Mouse (Mus musculus) hematopoietic multipotent progenitor cell, adult 10-12 weeks (in vitro differentiated cells): ENCODE results near the gene Trim3. TPM values are rescaled to one million over a fixed set of nuclear protein-coding genes. Genes with fewer than 3 reads are reported as not detected.

Experiments used
- polyA plus RNA-seq: library from polyadenylated mRNA; stranded (reverse); fragments of >175 nt; gene quantifications from 2 replicates; pipeline ENCODE4 v1.2.3, GENCODE M21; 2012; ENCODE audit warnings: low replicate concordance

The Trim3 gene
- polyA plus RNA-seq, result 17.6 and 34.8 TPM in 2 replicates

GRCm38 (mm10) chr7:105633127-105633800 is at the start of gene Trim3:
Trim3 (minus strand) TSS chr7:105633571.

GRCm38 (mm10) chr7:105650639-105651435 is 17.5 kb upstream of the Trim3 start, which contains the start of gene Dnhd1:
Dnhd1 (plus strand) TSS chr7:105650827.

GRCm38 (mm10) chr7:105640233-105640893 is 7.0 kb upstream of the Trim3 start, which contains the start of the genes Arfip2 and Gm45799:
Arfip2 (minus strand) TSS chr7:105640416.
Gm45799 (plus strand) TSS chr7:105640552.

GRCm38 (mm10) chr7:105639756-105640155 is 6.4 kb upstream of the Trim3 start, which contains the start of gene Timm10b:
Timm10b (plus strand) TSS chr7:105640056.

GRCm38 (mm10) chr7:105581094-105581703 is 52.2 kb downstream of the Trim3 start, which contains the start of gene Apbb1:
Apbb1 (minus strand) TSS chr7:105581653.

Other genes starting within 250 kb of the Trim3 start
- 57.7 and 80.4 TPM in 2 replicates for gene Fam160a2, start 233.5 kb downstream of the Trim3 start, polyA plus RNA-seq
- gene Cnga4, start 229.0 kb downstream of the Trim3 start, polyA plus RNA-seq, result not detected in 2 replicates
- not detected in 2 replicates for gene Cckbr, start 207.8 kb downstream of the Trim3 start, polyA plus RNA-seq
- gene Cavin3, start 151.3 kb downstream of the Trim3 start, polyA plus RNA-seq, result 0.08 and 3.0 TPM in 2 replicates
- 27.1 and 27.5 TPM in 2 replicates for gene Smpd1, start 79.2 kb downstream of the Trim3 start, polyA plus RNA-seq
- 3.8 and 5.9 TPM in 2 replicates for gene Apbb1, start 51.9 kb downstream of the Trim3 start, polyA plus RNA-seq
- gene Hpx, start 33.4 kb downstream of the Trim3 start, polyA plus RNA-seq, result not detected in 2 replicates
- 181 and 245 TPM in 2 replicates for gene Timm10b, start 6.5 kb upstream of the Trim3 start, polyA plus RNA-seq
- gene Arfip2, start 6.8 kb upstream of the Trim3 start, polyA plus RNA-seq, result 48.8 and 71.0 TPM in 2 replicates
- 19.2 and 82.8 TPM in 2 replicates for gene Gm45799, start 7.0 kb upstream of the Trim3 start, polyA plus RNA-seq
- gene Dnhd1, start 17.3 kb upstream of the Trim3 start, polyA plus RNA-seq, result 0.36 and 0.73 TPM in 2 replicates
- 30.6 and 38.7 TPM in 2 replicates for gene Ilk, start 103.0 kb upstream of the Trim3 start, polyA plus RNA-seq
- 21.9 and 24.4 TPM in 2 replicates for gene Rrp8, start 103.8 kb upstream of the Trim3 start, polyA plus RNA-seq
- 215 and 392 TPM in 2 replicates for gene Taf10, start 110.8 kb upstream of the Trim3 start, polyA plus RNA-seq
- gene Tpp1, start 118.7 kb upstream of the Trim3 start, polyA plus RNA-seq, result 65.0 and 83.6 TPM in 2 replicates
- 0.22 and 0.67 TPM in 2 replicates for gene Dchs1, start 154.1 kb upstream of the Trim3 start, polyA plus RNA-seq
- gene Mrpl17, start 177.5 kb upstream of the Trim3 start, polyA plus RNA-seq, result 46.0 and 85.0 TPM in 2 replicates